Mouse (Mus musculus): ENCODE results near the gene Abhd16a.

Abhd16a gene

GRCm38 (mm10) chr17:35082841-35083576 lies 6.1 kb upstream of the Abhd16a start:
- ATAC-seq (ENCODE audit: insufficient number of reproducible peaks, low FRiP score, low TSS enrichment) = peak; percentile 65; the same call in 1 of the 2 replicates

GRCm38 (mm10) chr17:35083929-35084497 lies 5.0 kb upstream of the Abhd16a start:
- ATAC-seq (ENCODE audit: insufficient number of reproducible peaks, low FRiP score, low TSS enrichment) = no peak

- ATAC-seq (ENCODE audit: insufficient number of reproducible peaks, low FRiP score, low TSS enrichment) = no peak
Observed at GRCm38 (mm10) chr17:35085208-35085865, 3.7 kb upstream of the Abhd16a start, which contains the start of gene Ly6g6f. Gene Ly6g6f (minus strand): TSS chr17:35085610.

- ATAC-seq (ENCODE audit: insufficient number of reproducible peaks, low FRiP score, low TSS enrichment) = no peak
Observed at GRCm38 (mm10) chr17:35088151-35088550, 912 bp upstream of the Abhd16a start.

- ATAC-seq (ENCODE audit: insufficient number of reproducible peaks, low FRiP score, low TSS enrichment) = peak; percentile 83
Observed at GRCm38 (mm10) chr17:35090166-35090932, 1.3 kb downstream of the Abhd16a start.

GRCm38 (mm10) chr17:35092403-35093198 lies 3.5 kb downstream of the Abhd16a start:
- ATAC-seq (ENCODE audit: insufficient number of reproducible peaks, low FRiP score, low TSS enrichment) = no peak

GRCm38 (mm10) chr17:35094475-35095365 lies 5.7 kb downstream of the Abhd16a start:
- ATAC-seq (ENCODE audit: insufficient number of reproducible peaks, low FRiP score, low TSS enrichment) = no peak

GRCm38 (mm10) chr17:35096597-35096996 lies 7.5 kb downstream of the Abhd16a start:
- ATAC-seq (ENCODE audit: insufficient number of reproducible peaks, low FRiP score, low TSS enrichment) = no peak

GRCm38 (mm10) chr17:35097164-35097655 lies 8.1 kb downstream of the Abhd16a start:
- ATAC-seq (ENCODE audit: insufficient number of reproducible peaks, low FRiP score, low TSS enrichment) = peak; percentile 52; the same call in 1 of the 2 replicates

- no peak for ATAC-seq (ENCODE audit: insufficient number of reproducible peaks, low FRiP score, low TSS enrichment)
Observed at GRCm38 (mm10) chr17:35100196-35100765, 11.2 kb downstream of the Abhd16a start.

GRCm38 (mm10) chr17:35101161-35101560 lies 12.1 kb downstream of the Abhd16a start:
- ATAC-seq (ENCODE audit: insufficient number of reproducible peaks, low FRiP score, low TSS enrichment) = no peak

- ATAC-seq (ENCODE audit: insufficient number of reproducible peaks, low FRiP score, low TSS enrichment) = no peak
Observed at GRCm38 (mm10) chr17:35102299-35102698, 13.2 kb downstream of the Abhd16a start.

- ATAC-seq (ENCODE audit: insufficient number of reproducible peaks, low FRiP score, low TSS enrichment) = no peak
Observed at GRCm38 (mm10) chr17:35103221-35103690, 14.2 kb downstream of the Abhd16a start.

GRCm38 (mm10) chr17:35104079-35104478 lies 15.0 kb downstream of the Abhd16a start:
- no peak for ATAC-seq (ENCODE audit: insufficient number of reproducible peaks, low FRiP score, low TSS enrichment)

- ATAC-seq (ENCODE audit: insufficient number of reproducible peaks, low FRiP score, low TSS enrichment) = no peak
Observed at GRCm38 (mm10) chr17:35104754-35105153, 15.7 kb downstream of the Abhd16a start.

GRCm38 (mm10) chr17:35105740-35106389 lies 16.8 kb downstream of the Abhd16a start:
- peak; percentile 34; the same call in 1 of the 2 replicates for ATAC-seq (ENCODE audit: insufficient number of reproducible peaks, low FRiP score, low TSS enrichment)

- ATAC-seq (ENCODE audit: insufficient number of reproducible peaks, low FRiP score, low TSS enrichment) = no peak
Observed at GRCm38 (mm10) chr17:35106522-35106921, 17.5 kb downstream of the Abhd16a start.

GRCm38 (mm10) chr17:35108097-35108496 lies 19.0 kb downstream of the Abhd16a start, which contains the start of gene Ly6g5c:
Gene Ly6g5c (plus strand): TSS chr17:35108279.
- peak; percentile 50; the same call in 1 of the 2 replicates for ATAC-seq (ENCODE audit: insufficient number of reproducible peaks, low FRiP score, low TSS enrichment)
